Mouse (Mus musculus) liver, embryonic 14.5 days (tissue): ENCODE data around the gene Aatf.

Experiments
- CTCF ChIP-seq: IDR thresholded peaks from 2 replicates; pipeline ENCODE4 v1.5.1; 2016; ENCODE audit warnings: antibody characterized with exemption, low read depth, control low read depth
- EP300 ChIP-seq: IDR thresholded peaks from 2 replicates; pipeline ENCODE4 v1.6.1; 2016; ENCODE audit warnings: antibody characterized with exemption, low read depth

DNA sequence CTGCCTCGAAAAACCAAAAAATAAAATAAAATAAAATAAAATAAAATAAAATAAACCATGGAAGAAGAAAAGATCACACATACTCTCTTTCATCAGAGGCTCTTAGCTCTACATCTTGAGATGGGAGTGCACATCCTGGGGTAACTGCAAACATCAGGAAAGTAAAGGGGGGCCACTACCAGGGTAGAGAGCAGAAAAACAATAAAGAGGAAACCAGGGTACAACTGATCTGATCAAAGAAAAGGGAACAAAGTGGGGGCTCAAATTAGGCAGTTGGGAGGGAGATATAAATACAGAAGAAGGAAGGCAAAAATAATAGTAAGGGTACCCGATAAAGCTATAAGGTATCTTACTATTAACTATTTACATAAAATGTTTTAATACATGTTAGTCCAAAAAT is 36.7 kb downstream of the Aatf start:
- TF ChIP-seq EP300 = no peak
- TF ChIP-seq CTCF = no peak
